Mouse (Mus musculus) MEL (cell line): Measurements from ENCODE around the gene Hoxa11.

Experiments
- CTCF ChIP-seq, 3 experiments: IDR thresholded peaks in 2 of 3; conservative IDR thresholded peaks in 1 of 3; 2 replicates each; pipeline ENCODE4 v1.5.1; 2011 to 2012; ENCODE audit warnings: low read length in 3 of 3, low read depth in 2 of 3, mild to moderate bottlenecking in 2 of 3, improper control_type of control experiment in 1 of 3, inconsistent platforms in 1 of 3, mixed read lengths in 1 of 3, moderate library complexity in 1 of 3; ENCODE audit not compliant: control insufficient read depth in 1 of 3, insufficient read depth in 1 of 3, poor library complexity in 1 of 3, severe bottlenecking in 1 of 3
- NRF1 ChIP-seq: IDR thresholded peaks from 2 replicates; pipeline ENCODE4 v1.6.1; 2014; ENCODE audit warnings: low read depth, mild to moderate bottlenecking, inconsistent platforms, low read length, improper control_type of control experiment, moderate library complexity; ENCODE audit not compliant: poor library complexity, insufficient read depth, severe bottlenecking

- TF ChIP-seq NRF1, result no peak
- no peak for TF ChIP-seq CTCF (IDR thresholded peaks at IDR 0.05 in 2 of 3, conservative IDR thresholded peaks at IDR 0.05 in 1 of 3; ENCODE audit: control insufficient read depth in 1 of 3, insufficient read depth in 1 of 3, low read depth in 2 of 3, low read length in 3 of 3, poor library complexity in 1 of 3, severe bottlenecking in 1 of 3)
Observed at GRCm38 (mm10) chr6:52245757-52246142, at the start of gene Hoxa11.
